Mouse (Mus musculus) G1E (cell line): Measurements from ENCODE around the gene Scn3b.

Source experiments
- CTCF ChIP-seq: IDR thresholded peaks from 2 replicates; pipeline ENCODE4 v1.5.1; 2012; ENCODE audit warnings: low read depth, low read length, inconsistent platforms, mixed read lengths
- GATA1 ChIP-seq: IDR thresholded peaks from 2 replicates; pipeline ENCODE4 v1.6.1; 2012; ENCODE audit warnings: borderline replicate concordance, low read length, inconsistent platforms, mixed read lengths
- GATA2 ChIP-seq: IDR thresholded peaks from 2 replicates; pipeline ENCODE4 v1.6.1; 2012; ENCODE audit warnings: low read depth, low read length, inconsistent platforms, borderline replicate concordance
- POLR2AphosphoS5 ChIP-seq: IDR thresholded peaks from 2 replicates; pipeline ENCODE4 v1.6.1; 2012; ENCODE audit warnings: low read depth, low read length, inconsistent platforms; ENCODE audit not compliant: insufficient replicate concordance

DNA sequence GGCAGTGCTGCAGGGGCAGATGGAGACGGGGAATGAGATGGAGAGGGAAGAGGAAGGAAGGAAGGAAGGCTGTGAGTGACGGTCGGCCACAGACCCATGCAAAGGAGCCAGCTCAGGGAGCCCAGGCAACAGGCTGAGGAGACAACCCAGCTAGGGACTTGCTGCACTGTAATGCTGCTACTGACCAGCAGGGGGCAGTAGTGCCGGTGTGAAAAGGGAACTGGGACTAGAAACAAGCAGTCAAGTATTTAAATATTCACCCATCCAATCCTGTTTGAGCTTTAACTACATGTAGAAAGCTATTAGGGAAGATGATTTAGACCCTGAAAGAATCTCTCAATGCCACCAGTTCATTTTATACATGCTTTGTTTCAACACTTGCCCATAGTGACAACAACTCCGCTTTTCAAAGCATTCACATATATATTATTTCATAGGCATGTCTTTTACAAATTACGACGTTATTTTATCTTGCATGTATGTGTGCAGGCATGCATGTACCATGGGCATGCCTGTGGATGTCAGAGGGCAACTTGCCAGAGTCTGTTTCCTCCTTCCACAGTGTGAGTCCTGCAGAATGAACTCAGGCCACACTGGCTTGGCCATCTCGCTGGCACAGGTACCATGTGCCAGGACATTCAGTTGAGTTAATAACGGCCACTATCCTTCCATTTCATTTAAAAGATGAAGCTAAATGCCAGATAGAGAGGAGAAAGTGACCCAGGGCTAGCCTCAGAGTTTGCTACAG is 64.8 kb downstream of the Scn3b start:
- TF ChIP-seq CTCF (peak; percentile 66), POLR2AphosphoS5 (no peak), GATA2 (no peak), GATA1 (no peak)
